Mouse (Mus musculus) liver, embryonic 13.5 days (tissue): ENCODE results near the gene Retreg1. TPM values are rescaled to one million over a fixed set of nuclear protein-coding genes. Genes with fewer than 3 reads are reported as not detected.
A peak's percentile ranks its signal among the peaks of the same experiment; 100 is the strongest.

Experiments
- ATAC-seq: fragments of 200-750 bp; cut with Nextera tagmentation; 2 replicates; pipeline ENCODE4 v1.8.0; 2017; ENCODE audit warnings: low read depth, mild to moderate bottlenecking, moderate number of reproducible peaks, moderate library complexity
- DNase-seq: peaks from one replicate; pipeline ENCODE4 v3.0.0; 2022
- H3K27ac ChIP-seq: fragments of 300-500 bp; sonication (generic); 2 replicates; pipeline ENCODE4 v1.5.1; 2015; ENCODE audit warnings: moderate library complexity, mild to moderate bottlenecking, inconsistent platforms
- H3K27me3 ChIP-seq: fragments of 300-500 bp; sonication (generic); 2 replicates; pipeline ENCODE4 v1.6.1; 2015; ENCODE audit warnings: mild to moderate bottlenecking, inconsistent platforms
- H3K36me3 ChIP-seq: fragments of 300-500 bp; sonication (generic); 2 replicates; pipeline ENCODE4 v1.6.1; 2015; ENCODE audit warnings: mild to moderate bottlenecking, inconsistent platforms
- H3K4me1 ChIP-seq: fragments of 300-500 bp; sonication (generic); replicated peaks from 2 replicates; pipeline ENCODE4 v1.6.1; 2015; ENCODE audit warnings: inconsistent platforms
- H3K4me2 ChIP-seq: fragments of 300-500 bp; sonication (generic); 2 replicates; pipeline ENCODE4 v1.6.1; 2015; ENCODE audit warnings: inconsistent platforms, mild to moderate bottlenecking, moderate library complexity
- H3K4me3 ChIP-seq: fragments of 300-500 bp; sonication (generic); replicated peaks from 2 replicates; pipeline ENCODE4 v1.5.1; 2015; ENCODE audit warnings: mild to moderate bottlenecking, inconsistent platforms
- H3K9ac ChIP-seq: fragments of 300-500 bp; sonication (generic); 2 replicates; pipeline ENCODE4 v1.6.1; 2015; ENCODE audit warnings: mild to moderate bottlenecking, inconsistent platforms
- H3K9me3 ChIP-seq: fragments of 300-500 bp; sonication (generic); replicated peaks from 2 replicates; pipeline ENCODE4 v1.6.1; 2016; ENCODE audit warnings: inconsistent platforms
- WGBS: fragments of 180-500 bp; shearing (Covaris S2); methylation state at CpG from one replicate; pipeline ENCODE4 v1.1.7; 2015; ENCODE audit not compliant: insufficient replicate concordance; 5-methylcytosine and 5-hydroxymethylcytosine counted together
- polyA plus RNA-seq: library from polyadenylated mRNA; unstranded; fragments of >200 nt; fragmentation: Nextera tagmentation; extraction: Ambion mirVana; gene quantifications from 2 replicates; pipeline ENCODE4 v1.2.1, GENCODE M21; 2015

Gene Retreg1
- polyA plus RNA-seq, 1 experiment from 2014 or later: 1.4 TPM

GRCm38 (mm10) chr15:25934411-25934810 lies 91.4 kb downstream of the Retreg1 start:
- ATAC-seq: no peak
- Histone ChIP-seq H3K4me1 (peaks cover 14% of the 10 kb centered on the region; the same call in 1 of the 2 replicates), H3K27ac (no peak overlapping the region), H3K36me3 (no peaks in the 10 kb centered on the region), H3K9ac (no peak overlapping the region), H3K9me3 (no peaks in the 10 kb centered on the region), H3K27me3 (no peaks in the 10 kb centered on the region), H3K4me3 (no peak overlapping the region), H3K4me2 (no peak overlapping the region)
- no peak for DNase-seq
- WGBS: 68% methylated on average over 7 of the region's 7 CpGs

- 68% methylated on average over 7 of the region's 7 CpGs for WGBS
- H3K9ac ChIP-seq: no peak overlapping the region
- no peak for ATAC-seq
Measured at GRCm38 (mm10) chr15:25938496-25938895, 95.5 kb downstream of the Retreg1 start.

GRCm38 (mm10) chr15:25940397-25941377 lies 97.7 kb downstream of the Retreg1 start:
- WGBS: 39% methylated on average over 24 of the region's 24 CpGs
- Histone ChIP-seq H3K4me2 (peak overlapping the region; percentile 41), H3K4me3 (peak overlapping the region; percentile 16)

More at GRCm38 (mm10) chr15:25938496-25938895, 95.5 kb downstream of the Retreg1 start:
- Histone ChIP-seq H3K4me2 (no peak overlapping the region), H3K36me3 (no peaks in the 10 kb centered on the region), H3K4me3 (no peak overlapping the region), H3K4me1 (peaks cover 5% of the 10 kb centered on the region; the same call in 1 of the 2 replicates), H3K27me3 (no peaks in the 10 kb centered on the region), H3K9me3 (no peaks in the 10 kb centered on the region), H3K27ac (no peak overlapping the region)
- no peak for DNase-seq

GRCm38 (mm10) chr15:25941514-25941913 lies 98.5 kb downstream of the Retreg1 start:
- H3K4me1 ChIP-seq: peaks cover 3% of the 10 kb centered on the region; the same call in 1 of the 2 replicates
- no peak overlapping the region for H3K27ac ChIP-seq
- H3K36me3 ChIP-seq: no peaks in the 10 kb centered on the region
- no peak for DNase-seq
- ATAC-seq: no peak
- H3K9me3 ChIP-seq: no peaks in the 10 kb centered on the region
- no peak overlapping the region for H3K4me3 ChIP-seq
- H3K27me3 ChIP-seq: no peaks in the 10 kb centered on the region
- no peak overlapping the region for H3K9ac ChIP-seq
- WGBS: 77% methylated on average over 11 of the region's 11 CpGs
- H3K4me2 ChIP-seq: no peak overlapping the region

More at GRCm38 (mm10) chr15:25940397-25941377, 97.7 kb downstream of the Retreg1 start:
- H3K9me3 ChIP-seq: no peaks in the 10 kb centered on the region
- H3K27ac ChIP-seq: no peak overlapping the region
- DNase-seq: no peak
- H3K27me3 ChIP-seq: no peaks in the 10 kb centered on the region
- H3K36me3 ChIP-seq: no peaks in the 10 kb centered on the region
- peaks cover 3% of the 10 kb centered on the region; the same call in 1 of the 2 replicates for H3K4me1 ChIP-seq
- no peak overlapping the region for H3K9ac ChIP-seq
- ATAC-seq: peak; percentile 45; the same call in 1 of the 2 replicates

DNA sequence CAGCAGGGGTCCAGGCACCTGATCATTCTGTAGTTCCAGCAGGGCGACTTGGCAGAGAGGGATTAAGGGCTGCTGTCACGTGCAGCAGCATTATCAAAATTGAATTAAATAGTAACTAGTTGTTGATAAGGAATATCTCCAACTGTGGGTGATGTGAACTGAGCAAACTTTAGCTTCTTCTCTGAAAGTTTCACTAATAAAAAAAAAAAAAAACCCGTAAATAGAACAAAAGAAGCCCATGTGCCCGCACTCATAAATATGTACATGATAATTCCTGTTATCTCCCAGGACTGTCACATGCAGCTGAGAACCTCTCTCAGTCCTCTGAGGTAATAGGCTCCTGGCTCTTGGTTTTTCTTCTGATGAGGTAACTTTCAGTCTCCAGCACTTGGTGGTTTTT lies 99.4 kb downstream of the Retreg1 start:
- Histone ChIP-seq H3K9me3 (no peaks in the 10 kb centered on the region), H3K4me2 (no peak overlapping the region), H3K9ac (no peak overlapping the region), H3K4me1 (peaks cover 3% of the 10 kb centered on the region; the same call in 1 of the 2 replicates), H3K4me3 (no peak overlapping the region), H3K36me3 (no peaks in the 10 kb centered on the region), H3K27me3 (no peaks in the 10 kb centered on the region), H3K27ac (no peak overlapping the region)
- ATAC-seq: no peak
- DNase-seq: no peak
- 46% methylated on average over 4 of the region's 4 CpGs for WGBS

DNA sequence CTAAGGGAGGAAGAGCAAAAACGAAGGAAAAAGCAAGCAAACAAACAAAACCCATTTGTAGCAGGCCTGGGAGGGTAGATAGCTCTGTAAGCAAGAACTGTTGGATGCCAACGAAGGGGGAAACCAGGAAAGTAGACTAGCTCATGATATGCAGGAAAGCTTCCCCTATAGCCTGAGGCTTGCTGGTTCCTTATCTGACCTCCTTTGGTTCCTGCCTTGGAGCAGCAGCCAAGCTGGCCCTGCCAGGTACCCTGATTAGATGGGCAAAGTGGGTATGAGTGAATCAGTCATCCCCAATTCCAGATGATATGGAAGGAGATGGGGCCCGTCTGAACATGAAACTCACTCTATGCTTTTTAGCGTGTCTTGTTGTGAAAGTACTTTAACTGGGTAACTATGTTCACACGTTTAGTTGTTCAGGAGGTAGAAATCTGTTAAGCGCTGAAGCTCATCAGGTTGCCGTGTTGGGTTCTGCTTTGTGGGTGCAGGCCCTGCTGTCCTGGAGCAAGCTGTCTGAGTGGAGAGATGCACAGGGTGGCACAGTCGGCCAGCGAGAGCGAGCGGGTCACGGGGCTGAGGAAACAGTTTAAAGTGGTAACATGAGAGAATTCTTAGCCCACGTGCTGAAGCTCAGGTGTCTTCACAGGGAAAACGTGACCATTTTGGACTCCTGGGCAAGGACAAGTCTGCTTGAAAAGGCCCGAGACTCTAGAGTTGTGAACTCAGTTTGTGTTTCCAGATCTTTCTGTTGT lies 100.6 kb downstream of the Retreg1 start:
- Histone ChIP-seq H3K9me3 (no peaks in the 10 kb centered on the region), H3K4me2 (no peak overlapping the region), H3K27me3 (no peaks in the 10 kb centered on the region), H3K36me3 (no peaks in the 10 kb centered on the region), H3K9ac (no peak overlapping the region), H3K4me1 (peaks cover 3% of the 10 kb centered on the region; the same call in 1 of the 2 replicates), H3K4me3 (no peak overlapping the region), H3K27ac (no peak overlapping the region)
- ATAC-seq (no peak), DNase-seq (no peak)
- WGBS: 67% methylated on average over 15 of the region's 15 CpGs

DNA sequence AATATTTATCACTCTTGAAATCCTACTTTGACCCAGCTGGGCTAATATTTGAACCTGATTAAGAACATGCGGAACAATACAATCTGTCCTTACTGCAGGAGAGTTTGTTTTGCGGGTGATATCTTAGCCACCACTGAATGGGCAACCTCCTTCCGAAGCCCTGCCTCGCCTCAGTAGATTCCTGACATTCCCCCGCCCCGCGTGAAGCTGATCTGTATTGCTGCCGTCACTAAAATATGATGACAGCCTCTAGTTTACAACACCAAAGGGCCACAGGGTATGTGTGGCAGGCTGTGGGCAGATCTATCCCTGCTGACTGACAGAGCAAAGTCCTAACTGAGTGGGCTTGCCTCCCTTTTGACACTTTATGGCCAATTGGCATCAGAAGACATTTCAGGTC lies 102.2 kb downstream of the Retreg1 start:
- H3K9me3 ChIP-seq: no peaks in the 10 kb centered on the region
- no peak overlapping the region for H3K4me3 ChIP-seq
- H3K4me2 ChIP-seq: no peak overlapping the region
- H3K36me3 ChIP-seq: no peaks in the 10 kb centered on the region
- peaks cover 3% of the 10 kb centered on the region; the same call in 1 of the 2 replicates for H3K4me1 ChIP-seq
- WGBS: 61% methylated on average over 8 of the region's 8 CpGs
- no peak for DNase-seq
- no peak overlapping the region for H3K27ac ChIP-seq
- no peak overlapping the region for H3K9ac ChIP-seq
- no peaks in the 10 kb centered on the region for H3K27me3 ChIP-seq
- no peak for ATAC-seq

GRCm38 (mm10) chr15:25946482-25946881 lies 103.5 kb downstream of the Retreg1 start:
- Histone ChIP-seq H3K27me3 (no peaks in the 10 kb centered on the region), H3K9me3 (no peaks in the 10 kb centered on the region), H3K36me3 (no peaks in the 10 kb centered on the region), H3K9ac (no peak overlapping the region), H3K4me1 (0 out of 2 replicates have a peak, but pooled peaks cover 3% of the 10 kb centered on the region), H3K4me3 (no peak overlapping the region), H3K27ac (no peak overlapping the region), H3K4me2 (no peak overlapping the region)
- no peak for DNase-seq
- 80% methylated on average over 7 of the region's 7 CpGs for WGBS
- no peak for ATAC-seq

- no peak for DNase-seq
- H3K9ac ChIP-seq: no peak overlapping the region
- 60% methylated on average over 8 of the region's 8 CpGs for WGBS
- no peaks in the 10 kb centered on the region for H3K9me3 ChIP-seq
- H3K27me3 ChIP-seq: no peaks in the 10 kb centered on the region
- no peak overlapping the region for H3K4me2 ChIP-seq
- no peak for ATAC-seq
- H3K4me1 ChIP-seq: 0 out of 2 replicates have a peak, but pooled peaks cover 3% of the 10 kb centered on the region
- no peak overlapping the region for H3K4me3 ChIP-seq
- no peak overlapping the region for H3K27ac ChIP-seq
- no peaks in the 10 kb centered on the region for H3K36me3 ChIP-seq
Measured at GRCm38 (mm10) chr15:25947383-25947782, 104.4 kb downstream of the Retreg1 start.

DNA sequence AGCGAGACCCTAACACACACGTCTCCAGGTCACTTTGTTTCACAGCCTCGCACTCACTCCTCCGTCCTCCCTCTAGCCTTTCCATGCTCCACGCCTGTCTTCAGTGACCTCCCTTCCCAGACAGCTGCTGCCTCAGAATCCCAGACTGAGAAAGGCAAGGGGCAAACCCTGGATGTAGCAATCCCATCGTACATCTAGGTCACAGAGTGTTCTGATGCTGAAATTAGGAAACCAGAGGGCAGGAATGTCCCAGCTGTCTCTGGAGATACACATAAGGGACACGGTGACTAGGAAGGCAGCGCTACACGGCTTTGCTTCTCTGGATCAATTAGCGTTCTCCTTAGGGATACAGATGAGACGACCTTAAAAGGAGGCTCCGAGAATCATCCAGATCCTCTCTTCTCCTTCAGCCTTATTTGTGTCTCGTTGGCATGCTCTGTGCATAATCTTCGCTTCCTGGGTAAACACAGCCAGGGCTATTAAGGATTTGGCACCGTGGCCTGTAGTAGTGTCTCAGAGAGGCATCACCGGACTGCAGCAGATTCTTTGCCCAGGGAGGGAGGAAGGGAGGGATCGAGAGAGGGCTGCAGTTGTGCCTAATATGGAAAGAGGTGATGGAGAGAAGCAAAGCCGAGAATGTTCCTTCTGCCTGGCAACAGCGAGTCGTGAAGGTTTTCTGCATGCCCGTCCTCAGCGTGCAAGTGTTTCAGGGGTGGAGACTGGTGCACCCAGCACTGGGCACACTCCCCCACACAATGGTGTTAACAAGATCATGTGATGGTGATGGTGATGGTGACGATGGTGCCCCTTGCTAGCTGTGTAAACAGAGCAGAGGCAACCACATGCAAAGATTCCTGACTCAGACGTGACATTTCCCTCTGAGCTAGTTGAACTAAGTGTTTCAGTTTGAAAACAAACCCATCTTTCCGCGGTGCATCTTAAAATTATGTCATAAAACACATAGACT lies 105.6 kb downstream of the Retreg1 start:
- WGBS: 70% methylated on average over 26 of the region's 26 CpGs
- H3K9me3 ChIP-seq: no peaks in the 10 kb centered on the region
- no peak overlapping the region for H3K9ac ChIP-seq
- H3K27me3 ChIP-seq: no peaks in the 10 kb centered on the region
- ATAC-seq (no peak), DNase-seq (no peak)
- H3K4me3 ChIP-seq: no peak overlapping the region
- no peak overlapping the region for H3K27ac ChIP-seq
- 0 out of 2 replicates have a peak, but pooled peaks cover 3% of the 10 kb centered on the region for H3K4me1 ChIP-seq
- H3K4me2 ChIP-seq: no peak overlapping the region
- H3K36me3 ChIP-seq: no peaks in the 10 kb centered on the region
